Mouse (Mus musculus) bone marrow, adult 2 months (tissue): ENCODE measurements around the gene Gm28729.
A peak's percentile ranks its signal among the peaks of the same experiment; 100 is the strongest.

Source experiments
- CTCF ChIP-seq: fragments of 200-500 bp; IDR thresholded peaks from 2 replicates; pipeline ENCODE4 v1.5.1; 2011; ENCODE audit warnings: low read length, control low read depth; ENCODE audit not compliant: control insufficient read depth, insufficient read depth
- POLR2A ChIP-seq: fragments of 200-500 bp; IDR thresholded peaks from 2 replicates; pipeline ENCODE4 v1.6.1; 2011; ENCODE audit warnings: low read depth, mild to moderate bottlenecking, control low read depth, low read length, borderline replicate concordance; ENCODE audit not compliant: control insufficient read depth

GRCm38 (mm10) chr9:96536895-96537614 lies 12.0 kb upstream of the Gm28729 start:
- no peak for TF ChIP-seq CTCF
- TF ChIP-seq POLR2A = peak; percentile 34; the same call in 1 of the 2 replicates
